Mouse (Mus musculus) E14TG2a.4 (cell line): ENCODE results near the gene Ncor1.
A peak's percentile ranks its signal among the peaks of the same experiment; 100 is the strongest.
"Not testable (repeated sequence)": the region's sequence is repeated elsewhere in the genome, so short reads cannot be mapped to it uniquely, and the experiment has no call there.

Source experiments
- H3K27me3 ChIP-seq: 2 replicates; pipeline ENCODE4 v1.6.1; 2014; ENCODE audit warnings: low read length, control low read depth; ENCODE audit not compliant: insufficient read depth
- H3K36me3 ChIP-seq: 2 replicates; pipeline ENCODE4 v1.6.1; 2014; ENCODE audit warnings: low read length, control low read depth; ENCODE audit not compliant: insufficient read depth
- H3K4me1 ChIP-seq: replicated peaks from 2 replicates; pipeline ENCODE4 v1.6.1; 2014; ENCODE audit warnings: low read depth, low read length, control low read depth
- H3K4me3 ChIP-seq: replicated peaks from 2 replicates; pipeline ENCODE4 v1.5.1; 2014; ENCODE audit warnings: mild to moderate bottlenecking, low read length
- H3K9me3 ChIP-seq: 2 replicates; pipeline ENCODE4 v1.6.1; 2014; ENCODE audit warnings: low read length, control low read depth
- CTCF ChIP-seq: conservative IDR thresholded peaks from 2 replicates; pipeline ENCODE4 v1.5.1; 2014; ENCODE audit warnings: low read length
- NANOG ChIP-seq: IDR thresholded peaks from 2 replicates; pipeline ENCODE4 v1.6.1; 2014; ENCODE audit warnings: borderline replicate concordance, low read length, mixed read lengths
- POU5F1 ChIP-seq: IDR thresholded peaks from 2 replicates; pipeline ENCODE4 v1.6.1; 2014; ENCODE audit warnings: low read length, borderline replicate concordance

Gene Ncor1

DNA sequence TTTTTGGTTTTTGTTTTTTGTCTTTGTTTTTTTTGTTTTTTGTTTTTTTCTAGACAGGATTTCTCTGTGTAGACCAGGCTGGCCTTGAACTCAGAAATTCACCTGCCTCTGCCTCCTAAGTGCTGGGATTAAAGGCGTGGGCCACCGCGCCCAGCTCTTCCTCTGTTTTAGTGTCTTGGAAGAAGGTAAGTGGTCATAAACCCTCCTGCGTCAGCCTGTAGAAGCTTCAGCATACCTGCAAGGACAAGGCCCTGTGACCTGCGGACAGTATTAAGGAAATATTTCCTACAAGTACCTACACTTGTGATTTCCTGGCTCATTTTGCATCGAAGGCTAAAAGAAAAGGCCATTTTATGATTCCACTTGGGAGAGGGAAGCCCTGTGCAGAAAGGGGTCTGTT is 35.4 kb upstream of the Ncor1 start:
- no peaks in the 10 kb centered on the region for H3K27me3 ChIP-seq
- H3K36me3 ChIP-seq, result no peaks in the 10 kb centered on the region
- TF ChIP-seq NANOG (no peak), POU5F1 (no peak), CTCF (no peak)
- H3K4me3 ChIP-seq, result peak overlapping the region; percentile 69
- H3K9me3 ChIP-seq, result no peaks in the 10 kb centered on the region
- peaks cover 94% of the 10 kb centered on the region for H3K4me1 ChIP-seq

DNA sequence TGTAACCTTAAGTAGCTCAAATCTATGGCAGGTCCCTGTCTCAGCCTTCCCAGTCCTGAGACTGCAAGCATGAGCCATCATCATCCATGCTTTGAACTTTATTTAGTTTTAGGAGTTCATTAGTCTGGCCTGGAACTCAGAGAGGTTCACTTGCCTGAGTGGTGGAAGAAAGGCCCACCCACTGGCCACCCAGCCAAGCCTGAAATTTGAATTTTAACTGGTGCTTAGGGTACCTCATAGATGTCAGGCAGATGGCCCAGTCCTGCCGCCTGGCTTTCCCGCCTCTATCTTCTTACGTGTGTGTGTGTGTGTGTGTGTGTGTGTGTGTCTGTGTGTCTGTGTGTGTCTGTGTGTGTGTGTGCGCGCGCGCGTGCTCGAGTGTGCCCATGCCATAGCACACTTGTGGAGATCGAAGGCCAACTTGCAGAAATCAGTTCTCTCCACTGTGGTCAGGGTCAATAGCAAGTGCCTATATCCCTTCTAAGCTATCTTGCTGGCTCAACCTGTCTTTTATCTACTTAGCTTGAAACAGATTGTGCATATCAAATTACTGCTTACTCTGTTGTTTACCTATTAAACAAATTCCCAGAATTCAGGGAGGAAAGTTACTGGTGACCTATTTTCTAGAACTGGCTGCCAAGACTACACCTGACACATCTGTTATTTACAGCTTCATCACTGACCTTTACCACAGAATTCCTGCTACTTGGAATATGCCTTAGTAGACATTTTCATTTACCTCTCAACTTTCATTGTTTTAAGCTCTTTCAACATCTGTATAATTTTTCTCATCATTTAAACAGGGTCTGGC is 29.4 kb upstream of the Ncor1 start:
- TF ChIP-seq NANOG (no peak), POU5F1 (no peak), CTCF (no peak)
- Histone ChIP-seq H3K4me3 (no peak overlapping the region), H3K27me3 (no peaks in the 10 kb centered on the region), H3K36me3 (peaks cover 5% of the 10 kb centered on the region; the same call in 1 of the 2 replicates), H3K4me1 (peaks cover 70% of the 10 kb centered on the region), H3K9me3 (no peaks in the 10 kb centered on the region)

DNA sequence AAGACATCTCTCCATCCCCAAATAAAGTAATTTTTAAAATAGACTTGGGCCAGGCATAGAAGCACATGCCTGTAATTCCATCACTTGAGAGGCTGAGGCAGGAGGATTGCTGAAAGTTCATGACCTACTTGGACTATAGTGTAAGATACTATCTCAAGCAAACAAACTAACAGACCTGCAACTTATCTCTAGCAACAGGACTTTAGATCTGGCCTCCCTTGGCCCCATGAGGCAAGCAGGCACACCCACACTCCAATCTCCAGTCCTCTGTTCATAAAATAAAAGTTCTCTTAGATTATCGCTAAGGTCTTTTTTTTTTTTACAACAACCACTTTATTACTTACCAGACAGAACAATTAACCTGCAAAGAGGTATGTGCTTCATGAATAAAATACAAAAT is 28.6 kb upstream of the Ncor1 start:
- H3K9me3 ChIP-seq, result no peaks in the 10 kb centered on the region
- TF ChIP-seq NANOG, result no peak
- no peak for TF ChIP-seq POU5F1
- no peak for TF ChIP-seq CTCF
- no peak overlapping the region for H3K4me3 ChIP-seq
- peaks cover 63% of the 10 kb centered on the region for H3K4me1 ChIP-seq
- peaks cover 5% of the 10 kb centered on the region; the same call in 1 of the 2 replicates for H3K36me3 ChIP-seq
- no peaks in the 10 kb centered on the region for H3K27me3 ChIP-seq

GRCm38 (mm10) chr11:62479581-62479980 is 21.2 kb upstream of the Ncor1 start:
- H3K9me3 ChIP-seq, result no peaks in the 10 kb centered on the region
- peaks cover 46% of the 10 kb centered on the region for H3K4me1 ChIP-seq
- no peaks in the 10 kb centered on the region for H3K27me3 ChIP-seq
- no peak for TF ChIP-seq POU5F1
- no peak for TF ChIP-seq CTCF
- TF ChIP-seq NANOG, result no peak
- H3K36me3 ChIP-seq, result peaks cover 18% of the 10 kb centered on the region
- H3K4me3 ChIP-seq, result no peak overlapping the region

DNA sequence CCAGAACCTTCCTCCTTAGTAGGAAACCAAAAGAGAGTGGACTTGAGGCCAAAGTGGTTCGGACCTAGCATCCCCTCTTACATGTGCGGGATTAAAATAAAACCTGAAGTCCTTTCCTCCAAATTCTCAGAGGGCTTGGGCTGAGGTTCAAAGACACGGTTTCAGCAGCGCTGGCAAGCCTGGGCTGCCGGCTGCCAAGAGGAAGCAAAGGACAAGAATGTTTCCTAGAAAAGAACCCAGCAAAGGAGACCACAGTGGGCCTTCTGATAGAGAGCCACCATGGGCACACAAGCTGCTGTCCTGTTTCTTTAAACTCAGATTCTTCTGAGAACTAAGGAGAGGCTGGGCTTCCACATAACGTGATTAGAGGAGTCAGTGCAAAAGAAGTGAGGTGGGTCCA is 20.6 kb upstream of the Ncor1 start:
- TF ChIP-seq POU5F1 (no peak), CTCF (no peak), NANOG (no peak)
- H3K27me3 ChIP-seq, result no peaks in the 10 kb centered on the region
- H3K4me3 ChIP-seq, result no peak overlapping the region
- peaks cover 17% of the 10 kb centered on the region for H3K36me3 ChIP-seq
- no peaks in the 10 kb centered on the region for H3K9me3 ChIP-seq
- peaks cover 40% of the 10 kb centered on the region for H3K4me1 ChIP-seq

- peaks cover 15% of the 10 kb centered on the region for H3K36me3 ChIP-seq
- TF ChIP-seq POU5F1, result no peak
- no peak for TF ChIP-seq CTCF
- TF ChIP-seq NANOG, result no peak
- H3K4me1 ChIP-seq, result peaks cover 36% of the 10 kb centered on the region
- no peak overlapping the region for H3K4me3 ChIP-seq
- H3K27me3 ChIP-seq, result no peaks in the 10 kb centered on the region
- no peaks in the 10 kb centered on the region for H3K9me3 ChIP-seq
These were observed 17.8 kb upstream of the Ncor1 start for GRCm38 (mm10) chr11:62476156-62476555.

DNA sequence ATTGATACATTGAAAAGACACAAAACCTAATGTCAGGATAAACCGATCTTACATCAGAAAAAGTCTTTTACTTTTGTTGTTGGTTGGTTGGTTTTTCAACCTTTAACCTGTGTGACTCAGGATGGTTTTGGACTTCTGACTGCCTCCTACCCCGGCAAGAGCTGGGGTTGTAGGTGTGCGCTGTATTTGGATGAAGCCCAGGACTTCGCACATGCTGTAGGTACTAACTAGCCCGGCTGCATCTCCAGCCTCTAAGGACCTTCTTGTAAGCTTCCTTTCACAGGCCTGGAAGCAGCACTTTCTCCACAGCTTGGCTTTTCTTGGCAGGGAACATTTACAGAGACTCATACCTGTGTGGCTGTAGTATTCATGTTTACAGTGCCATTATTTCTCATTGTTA is 15.2 kb upstream of the Ncor1 start:
- H3K36me3 ChIP-seq, result peaks cover 18% of the 10 kb centered on the region
- H3K4me3 ChIP-seq, result no peak overlapping the region
- no peak for TF ChIP-seq POU5F1
- H3K27me3 ChIP-seq, result no peaks in the 10 kb centered on the region
- no peaks in the 10 kb centered on the region for H3K9me3 ChIP-seq
- peaks cover 15% of the 10 kb centered on the region for H3K4me1 ChIP-seq

DNA sequence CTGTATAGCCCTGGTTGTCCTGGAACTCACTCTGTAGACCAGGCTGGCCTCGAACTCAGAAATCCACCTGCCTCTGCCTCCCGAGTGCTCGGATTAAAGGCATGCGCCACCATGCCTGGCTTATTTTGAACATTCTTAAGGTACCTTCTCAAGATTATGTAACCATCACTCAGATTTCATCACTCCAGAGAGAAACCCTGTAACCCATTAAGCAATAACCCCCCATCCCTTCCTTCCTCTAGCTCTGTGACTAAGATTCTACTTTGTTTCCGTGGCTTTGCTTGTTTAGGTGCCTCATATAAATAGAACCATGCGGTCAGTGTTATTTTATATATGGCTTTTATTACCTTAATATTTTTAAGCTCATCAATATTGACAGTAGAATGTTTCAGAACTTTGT is 12.1 kb upstream of the Ncor1 start:
- H3K4me3 ChIP-seq, result no peak overlapping the region
- H3K4me1 ChIP-seq, result peaks cover 8% of the 10 kb centered on the region
- no peaks in the 10 kb centered on the region for H3K9me3 ChIP-seq
- peaks cover 9% of the 10 kb centered on the region; the same call in 1 of the 2 replicates for H3K36me3 ChIP-seq
- TF ChIP-seq CTCF, result no peak
- TF ChIP-seq POU5F1, result no peak
- TF ChIP-seq NANOG, result no peak
- no peaks in the 10 kb centered on the region for H3K27me3 ChIP-seq

DNA sequence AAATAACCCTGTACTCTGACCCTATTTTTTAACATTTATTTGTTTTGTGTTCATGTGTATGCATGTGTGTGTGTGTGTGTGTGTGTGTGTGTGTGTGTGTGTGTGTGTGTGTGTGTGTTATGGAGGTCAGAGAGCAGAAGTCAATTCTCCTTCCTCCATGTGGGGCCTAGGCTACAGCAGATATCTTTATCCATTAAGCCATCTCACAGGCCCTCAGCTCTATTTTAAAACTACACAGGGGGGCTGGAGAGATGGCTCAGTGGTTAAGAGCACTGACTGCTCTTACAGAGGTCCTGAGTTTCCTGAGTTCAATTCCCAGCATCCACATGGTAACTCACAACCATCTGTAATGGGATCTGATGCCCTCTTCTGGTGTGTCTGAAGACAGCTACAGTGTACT is 8.9 kb upstream of the Ncor1 start:
- not testable (repeated sequence) for H3K9me3 ChIP-seq, H3K27me3 ChIP-seq, H3K4me3 ChIP-seq
- H3K4me1 ChIP-seq, result peaks cover 14% of the 10 kb centered on the region
- H3K36me3 ChIP-seq, result peaks cover 19% of the 10 kb centered on the region
